Mouse (Mus musculus): Measurements from ENCODE around the gene Galr2.

GRCm38 (mm10) chr11:116269560-116269959 lies 11.2 kb upstream of the Galr2 start:
- no peak for TF ChIP-seq ZC3H11A (IDR thresholded peaks at IDR 0.05; ENCODE audit: borderline replicate concordance, low read depth, low read length)
- no peak for TF ChIP-seq HCFC1 (IDR thresholded peaks at IDR 0.05; ENCODE audit: borderline replicate concordance, insufficient read depth, low read length)
